Mouse (Mus musculus) gastrocnemius, adult 2 months (tissue): ENCODE measurements around the gene Sox30. TPM values are rescaled to one million over a fixed set of nuclear protein-coding genes. Genes with fewer than 3 reads are reported as not detected.
A peak's percentile ranks its signal among the peaks of the same experiment; 100 is the strongest.
"Not testable (repeated sequence)": the region's sequence is repeated elsewhere in the genome, so short reads cannot be mapped to it uniquely, and the experiment has no call there.

Source experiments
- DNase-seq: peaks from one replicate; pipeline ENCODE4 v3.0.0; 2022
- H3K27ac ChIP-seq: fragments of 200-600 bp; 2 replicates; pipeline ENCODE4 v1.8.1; 2022; ENCODE audit warnings: mild to moderate bottlenecking
- H3K4me3 ChIP-seq: fragments of 200-600 bp; 2 replicates; pipeline ENCODE4 v1.8.1; 2022; ENCODE audit warnings: mild to moderate bottlenecking, moderate library complexity
- CTCF ChIP-seq: fragments of 200-600 bp; IDR thresholded peaks from 2 replicates; pipeline ENCODE4 v1.8.1; 2022; ENCODE audit warnings: antibody characterized with exemption, mild to moderate bottlenecking, moderate library complexity
- intact Hi-C: fragments of 180-260 bp; cut with DNase I; formaldehyde crosslinking; loops from one replicate; pipeline ENCODE4 v1.15.1; 2025
- total RNA-seq, 2 experiments: library from RNA; stranded (reverse); gene quantifications; 2 replicates each; pipeline ENCODE4 v1.2.3; 2021

Sox30 gene
- total RNA-seq, 2 experiments from 2014 or later = not detected

DNA sequence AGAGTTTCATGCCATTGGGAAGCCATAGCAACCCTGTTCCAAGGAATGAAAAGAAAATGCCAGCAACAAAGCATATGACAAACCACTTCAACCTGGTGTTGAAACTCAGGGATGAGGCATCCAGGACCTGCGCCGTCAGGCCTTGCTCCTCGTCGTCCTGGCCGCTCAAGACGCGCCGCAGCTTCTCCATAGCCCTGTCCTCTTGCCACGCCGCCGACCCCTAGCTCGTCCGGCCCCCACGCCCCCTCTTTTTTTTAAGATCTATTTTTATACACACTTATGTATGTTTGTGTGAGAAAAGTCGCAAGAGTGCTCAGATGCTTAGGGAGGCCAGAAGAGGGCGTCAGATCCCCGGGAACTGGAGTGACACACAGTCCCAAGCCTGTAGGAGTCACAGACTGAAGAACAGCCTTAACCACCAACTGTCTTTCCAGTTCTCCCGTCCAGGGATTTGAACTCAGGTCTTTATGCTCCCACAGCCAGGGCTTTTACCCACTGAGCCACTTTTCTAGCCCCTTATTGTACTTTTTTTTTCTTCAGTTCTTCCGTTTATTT is 72.1 kb downstream of the Sox30 start, which contains the start of gene Gm12166:
Gene Gm12166, minus strand, starts transcription at position 217 of the 555 bp plus-strand sequence.
- H3K27ac ChIP-seq, H3K4me3 ChIP-seq: not testable (repeated sequence)
- intact Hi-C loops = loop anchor here (1.0 to 2.0 kb wide), 2 partner anchors 76 to 163 kb away; no protein-coding TSS in a partner anchor
- peak; percentile 75 for TF ChIP-seq CTCF
- peak; percentile 76 for DNase-seq

GRCm38 (mm10) chr11:46053457-46053856 is 73.3 kb downstream of the Sox30 start:
- H3K27ac ChIP-seq, H3K4me3 ChIP-seq, DNase-seq: not testable (repeated sequence)
- intact Hi-C loops = loop anchor here (2.0 kb wide), 1 partner anchor 161 kb away; no protein-coding TSS in a partner anchor

DNA sequence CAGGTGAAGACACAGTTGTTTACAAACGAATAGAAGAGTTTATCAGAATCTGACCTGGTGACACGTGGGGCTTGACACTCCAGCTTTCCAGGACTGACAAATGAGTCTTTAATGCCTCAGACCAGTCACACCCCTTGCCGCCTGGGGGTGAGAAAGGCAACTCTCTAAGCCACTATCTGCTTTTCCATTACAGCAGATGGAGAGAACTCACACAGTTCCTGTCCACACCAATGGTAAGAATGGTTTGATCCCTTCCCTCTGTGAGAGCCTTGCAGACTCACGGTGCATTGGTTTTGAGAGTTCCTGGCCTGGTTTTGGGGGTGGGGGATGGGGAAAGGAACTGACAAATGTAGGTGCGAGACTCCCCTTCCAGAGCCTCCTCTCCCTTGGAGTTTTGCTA is 74.2 kb downstream of the Sox30 start:
- intact Hi-C loops = no loop called here
- H3K4me3 ChIP-seq = no peak overlapping the region
- no peak for DNase-seq
- no peak for TF ChIP-seq CTCF
- peak overlapping the region; percentile 89; the same call in 1 of the 2 replicates for H3K27ac ChIP-seq

DNA sequence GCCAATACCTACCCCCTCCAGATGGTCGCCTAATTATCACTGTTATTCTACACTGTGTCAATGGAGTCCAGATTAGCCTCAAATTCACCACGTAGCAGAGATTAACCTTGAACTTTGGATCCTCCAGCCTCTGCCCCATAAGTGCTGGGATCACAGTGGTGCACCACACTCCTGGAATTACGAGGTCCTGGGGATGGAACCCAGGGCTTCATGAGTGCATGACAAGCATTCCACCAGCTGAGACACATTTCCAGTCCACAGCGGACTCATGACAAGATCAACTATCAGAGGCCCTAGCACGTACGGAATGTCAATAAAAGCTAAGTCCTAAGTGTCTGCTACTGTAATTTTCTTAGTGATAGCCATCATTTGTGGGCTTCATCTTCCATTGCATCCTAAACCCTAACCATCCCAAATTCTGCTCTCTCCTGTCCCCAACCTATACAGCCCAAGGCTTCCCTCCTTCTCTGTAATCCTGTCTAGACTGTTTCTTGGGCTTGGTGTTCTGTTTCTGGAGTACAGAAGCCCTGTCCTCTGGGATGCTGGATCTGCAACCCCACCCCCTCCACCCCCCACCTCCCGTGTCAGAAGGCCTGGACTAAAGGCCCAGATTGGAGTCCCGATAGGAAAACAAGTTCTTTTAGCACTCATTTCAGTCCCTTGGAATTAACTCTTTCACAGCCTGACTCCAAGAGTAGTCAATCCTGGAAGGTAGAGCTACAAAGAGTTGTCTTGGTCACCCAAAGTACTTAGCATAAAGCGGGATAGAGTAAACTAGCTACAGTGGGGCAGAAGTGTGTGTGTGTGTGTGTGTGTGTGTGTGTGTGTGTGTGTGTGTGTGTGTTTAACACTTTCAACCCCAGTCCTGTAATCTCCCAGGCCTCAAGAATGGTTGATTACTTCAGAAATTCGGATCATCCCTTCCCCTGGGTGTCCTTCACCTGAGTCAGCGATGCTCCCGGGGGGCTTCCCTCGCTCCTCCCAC is 75.1 kb downstream of the Sox30 start:
- no peak for DNase-seq
- peak overlapping the region; percentile 89 for H3K27ac ChIP-seq
- intact Hi-C loops = no loop called here

DNA sequence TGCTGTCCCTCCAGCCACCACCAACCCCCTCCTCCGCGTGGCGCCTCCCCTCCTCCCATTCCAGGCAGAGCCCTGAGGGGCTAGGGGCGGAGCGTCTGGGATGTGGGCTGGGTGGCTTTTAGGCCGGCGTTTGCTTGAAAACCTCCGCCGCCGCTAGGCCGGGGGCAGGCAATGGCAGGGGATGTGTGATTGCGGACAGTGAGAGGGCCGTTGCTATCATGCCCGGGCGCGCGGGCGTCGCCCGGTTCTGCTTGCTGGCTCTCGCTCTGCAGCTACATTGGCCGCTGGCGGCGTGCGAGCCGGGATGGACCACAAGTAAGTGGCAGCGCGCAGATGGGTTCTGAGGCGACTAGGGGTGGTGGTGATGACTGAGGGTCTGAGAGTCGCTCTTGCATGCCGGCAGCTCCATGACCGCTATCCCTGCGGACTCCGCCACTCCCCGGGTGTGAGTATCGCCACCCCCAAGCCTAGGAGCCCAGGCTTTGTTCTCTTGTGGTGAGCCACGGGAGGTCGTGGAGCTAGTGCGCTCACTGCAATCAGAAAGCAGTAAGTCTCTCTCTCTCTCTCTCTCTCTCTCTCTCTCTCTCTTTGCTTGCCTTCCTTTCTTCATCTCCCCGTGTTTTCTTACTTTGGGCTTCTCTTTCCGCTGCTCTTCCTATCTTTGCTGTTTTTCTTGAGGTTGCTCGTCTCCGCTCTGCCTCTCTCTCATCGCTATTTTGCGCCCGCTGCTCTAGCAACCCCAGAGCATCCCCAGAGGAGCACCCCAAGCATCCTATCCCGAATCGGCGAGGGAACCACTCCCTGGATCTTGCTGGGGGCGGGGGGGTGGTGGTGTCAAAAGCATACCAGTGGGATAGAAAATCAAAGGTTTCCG is 76.0 kb downstream of the Sox30 start, which contains the start of gene Adam19:
Gene Adam19, plus strand, starts transcription at position 97 of the 874 bp plus-strand sequence.
- peak; percentile 16; the same call in 1 of the 2 replicates for TF ChIP-seq CTCF
- Histone ChIP-seq H3K4me3 (peak within 1 kb of the TSS; percentile 86), H3K27ac (peak within 1 kb of the TSS; percentile 89)
- peak; percentile 85 for DNase-seq
- intact Hi-C loops = no loop called here

More for the DNA sequence above, 75.1 kb downstream of the Sox30 start:
- no peak for TF ChIP-seq CTCF
- peak overlapping the region; percentile 86 for H3K4me3 ChIP-seq

DNA sequence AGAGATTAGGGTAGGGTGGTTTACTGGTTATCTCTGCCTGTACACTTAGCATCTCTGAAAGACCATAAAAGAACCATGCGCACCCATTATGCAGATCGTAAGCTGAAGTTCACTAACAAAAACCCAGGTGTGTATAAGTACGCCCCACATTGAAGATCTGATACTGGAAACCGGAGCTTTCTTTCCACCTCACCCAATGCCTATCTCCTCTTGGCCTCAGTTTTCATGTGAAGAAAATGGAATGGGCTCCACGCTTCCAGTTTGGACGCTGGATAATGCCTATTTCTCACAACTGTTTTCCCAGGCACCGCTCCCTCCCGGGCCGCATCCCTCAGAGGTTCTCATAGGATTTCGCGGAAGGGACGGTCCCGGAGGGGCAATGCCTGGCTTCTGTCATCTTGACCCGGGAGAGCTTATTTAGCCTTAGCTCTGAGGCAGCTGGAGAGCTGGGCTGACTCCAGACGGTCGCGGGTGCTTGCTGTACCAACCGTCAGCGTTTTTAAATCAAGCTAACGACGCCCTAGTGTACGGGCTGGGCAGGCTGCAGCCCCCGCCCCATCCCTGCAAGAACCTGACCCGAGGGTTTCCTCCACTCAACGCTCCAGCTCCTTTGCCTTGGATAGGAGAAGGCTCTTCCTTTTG is 76.8 kb downstream of the Sox30 start:
- DNase-seq = peak; percentile 67
- Histone ChIP-seq H3K27ac (peak overlapping the region; percentile 89), H3K4me3 (peak overlapping the region; percentile 86)
- no peak for TF ChIP-seq CTCF
- intact Hi-C loops = no loop called here

DNA sequence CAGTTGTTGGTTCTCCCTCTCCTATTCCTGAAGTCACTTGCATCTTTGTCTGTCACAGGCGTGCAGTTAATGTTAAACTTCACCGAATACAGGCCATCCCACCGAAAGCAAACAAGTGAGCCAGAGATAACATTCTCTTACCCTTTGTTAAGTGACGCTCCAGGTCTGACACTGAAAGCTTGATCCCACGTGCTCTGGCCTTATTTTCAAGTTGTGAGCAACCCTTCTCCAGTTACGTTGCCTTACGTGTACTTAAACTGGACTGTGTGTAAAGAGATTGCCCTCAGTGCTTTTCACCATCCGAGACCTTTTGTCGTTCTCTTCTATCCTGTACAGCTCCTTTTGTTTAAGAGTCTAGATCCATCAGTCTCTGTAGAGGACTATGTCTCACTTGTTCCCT is 77.9 kb downstream of the Sox30 start:
- DNase-seq = no peak
- Histone ChIP-seq H3K4me3 (peak overlapping the region; percentile 86), H3K27ac (peak overlapping the region; percentile 89)
- intact Hi-C loops = no loop called here
- TF ChIP-seq CTCF = no peak

DNA sequence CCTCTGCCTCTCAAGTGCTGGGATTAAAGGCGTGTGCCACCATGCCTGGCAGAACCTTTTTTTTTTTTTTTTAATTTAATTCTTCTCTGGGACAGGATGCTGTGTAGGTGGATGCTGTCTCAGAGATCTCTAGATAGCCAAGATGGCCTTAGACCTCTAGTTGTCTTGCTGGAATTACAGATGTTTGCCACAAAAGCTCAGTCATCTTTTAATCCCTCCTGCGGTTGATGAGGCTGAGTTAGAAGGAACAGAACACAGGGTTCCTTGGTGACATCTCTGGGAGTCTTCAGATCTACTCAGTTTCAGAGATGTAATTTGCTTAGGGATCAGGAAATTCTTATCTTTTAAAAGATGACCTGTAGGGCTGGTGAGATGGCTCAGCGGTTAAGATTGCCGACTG is 78.8 kb downstream of the Sox30 start:
- DNase-seq = no peak
- Histone ChIP-seq H3K4me3 (peak overlapping the region; percentile 86; the same call in 1 of the 2 replicates), H3K27ac (no peak overlapping the region)
- intact Hi-C loops = no loop called here
- no peak for TF ChIP-seq CTCF

- Histone ChIP-seq H3K27ac (peak overlapping the region; percentile 43; the same call in 1 of the 2 replicates), H3K4me3 (no peak overlapping the region)
- no peak for DNase-seq
- peak; percentile 24; the same call in 1 of the 2 replicates for TF ChIP-seq CTCF
- intact Hi-C loops = loop anchor here (5.0 kb wide), 1 partner anchor 43 kb away; no protein-coding TSS in a partner anchor
Measured at GRCm38 (mm10) chr11:46059887-46060650, 80.0 kb downstream of the Sox30 start.

- no peak for DNase-seq
- Histone ChIP-seq H3K27ac (no peak overlapping the region), H3K4me3 (no peak overlapping the region)
- TF ChIP-seq CTCF = no peak
- intact Hi-C loops = loop anchor here (5.0 kb wide), 1 partner anchor 43 kb away; no protein-coding TSS in a partner anchor
Measured at GRCm38 (mm10) chr11:46060651-46061020, 80.5 kb downstream of the Sox30 start.
